Mouse (Mus musculus) myocyte (in vitro differentiated cells): ENCODE data around the gene 6430571L13Rik. TPM values are rescaled to one million over a fixed set of nuclear protein-coding genes. Genes with fewer than 3 reads are reported as not detected.

Experiments
- H3K27me3 ChIP-seq: one replicate; pipeline ENCODE4 v1.6.1; 2011; ENCODE audit not compliant: control insufficient read depth, insufficient read depth, insufficient read length
- H3K36me3 ChIP-seq: one replicate; pipeline ENCODE4 v1.6.1; 2011; ENCODE audit not compliant: control insufficient read depth, insufficient read depth
- H3K4me2 ChIP-seq: one replicate; pipeline ENCODE4 v1.6.1; 2011; ENCODE audit warnings: low read depth, control low read depth
- H3K4me3 ChIP-seq: one replicate; pipeline ENCODE4 v1.5.1; 2011; ENCODE audit warnings: mild to moderate bottlenecking, control low read depth, moderate library complexity
- H3K79me2 ChIP-seq: one replicate; pipeline ENCODE4 v1.6.1; 2011; ENCODE audit not compliant: control insufficient read depth, insufficient read depth
- H3ac ChIP-seq: one replicate; pipeline ENCODE4 v1.6.1; 2011; ENCODE audit not compliant: control insufficient read depth, insufficient read length
- CEBPB ChIP-seq: IDR thresholded peaks from 2 replicates; pipeline ENCODE4 v1.6.1; 2011; ENCODE audit warnings: mild to moderate bottlenecking, moderate library complexity; ENCODE audit not compliant: poor library complexity, insufficient read depth, severe bottlenecking
- E2F4 ChIP-seq: IDR thresholded peaks from one replicate; pipeline ENCODE4 v1.6.1; 2011; ENCODE audit warnings: mild to moderate bottlenecking, control low read depth, moderate library complexity; ENCODE audit not compliant: insufficient read depth
- MAX ChIP-seq: IDR thresholded peaks from one replicate; pipeline ENCODE4 v1.6.1; 2011; ENCODE audit warnings: low read depth, mild to moderate bottlenecking, control low read depth
- MYOD1 ChIP-seq, 3 experiments: IDR thresholded peaks; one replicate each; pipeline ENCODE4 v1.6.1; 2011; ENCODE audit warnings: control low read depth in 2 of 3, low read depth in 2 of 3, mild to moderate bottlenecking in 2 of 3, moderate library complexity in 1 of 3; ENCODE audit not compliant: insufficient read length in 2 of 3, control insufficient read depth in 1 of 3
- MYOG ChIP-seq, 3 experiments: IDR thresholded peaks; one replicate each; pipeline ENCODE4 v1.6.1; 2011; ENCODE audit warnings: control low read depth in 2 of 3, low read depth in 2 of 3, mild to moderate bottlenecking in 2 of 3; ENCODE audit not compliant: insufficient read length in 2 of 3, control insufficient read depth in 1 of 3, insufficient read depth in 1 of 3
- POLR2A ChIP-seq: IDR thresholded peaks from one replicate; pipeline ENCODE4 v1.6.1; 2011; ENCODE audit warnings: low read depth, mild to moderate bottlenecking, control low read depth, moderate library complexity; ENCODE audit not compliant: insufficient read length
- POLR2AphosphoS2 ChIP-seq: IDR thresholded peaks from one replicate; pipeline ENCODE4 v1.6.1; 2011; ENCODE audit warnings: low read depth, control low read depth; ENCODE audit not compliant: insufficient read length
- REST ChIP-seq: IDR thresholded peaks from one replicate; pipeline ENCODE4 v1.6.1; 2011; ENCODE audit warnings: mild to moderate bottlenecking, control low read depth, moderate library complexity; ENCODE audit not compliant: insufficient read depth, insufficient read length
- SRF ChIP-seq: IDR thresholded peaks from one replicate; pipeline ENCODE4 v1.6.1; 2011; ENCODE audit warnings: low read depth; ENCODE audit not compliant: control insufficient read depth, insufficient read length
- TCF12 ChIP-seq: IDR thresholded peaks from one replicate; pipeline ENCODE4 v1.6.1; 2011; ENCODE audit warnings: mild to moderate bottlenecking, control low read depth; ENCODE audit not compliant: poor library complexity, insufficient read depth, severe bottlenecking
- TCF3 ChIP-seq: IDR thresholded peaks from one replicate; pipeline ENCODE4 v1.6.1; 2011; ENCODE audit warnings: low read depth, control low read depth; ENCODE audit not compliant: insufficient read length
- USF1 ChIP-seq: IDR thresholded peaks from one replicate; pipeline ENCODE4 v1.6.1; 2011; ENCODE audit warnings: low read depth, mild to moderate bottlenecking, control low read depth, moderate library complexity
- polyA plus RNA-seq: library from polyadenylated mRNA; unstranded; fragments of >200 nt; fragmentation: generic; extraction: Trizol; gene quantifications from one replicate; pipeline ENCODE4 v1.2.1, GENCODE M21; 2012; ENCODE audit warnings: missing spikeins

6430571L13Rik gene
- polyA plus RNA-seq, 1 experiment, result 0.38 TPM

DNA sequence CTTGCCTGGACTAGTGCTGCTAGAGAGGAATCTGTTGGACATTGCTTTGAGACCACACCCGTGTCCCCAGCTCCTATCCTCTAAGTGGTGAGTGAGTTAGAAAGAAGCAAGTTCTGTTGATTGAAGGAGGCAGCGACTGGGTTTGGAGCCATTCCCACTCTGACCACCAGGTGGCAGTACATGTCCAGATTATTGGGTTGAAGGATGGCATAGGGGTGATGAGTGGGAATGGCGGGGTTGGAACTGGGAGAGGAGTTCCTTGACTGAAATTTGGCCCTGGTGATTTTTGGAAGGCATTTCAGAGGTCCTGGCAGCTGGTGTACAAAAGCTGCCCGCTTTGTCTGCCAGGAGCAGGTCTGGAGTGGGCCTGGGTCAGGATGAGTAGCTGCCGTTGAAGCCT is 17.2 kb downstream of the 6430571L13Rik start:
- peaks cover 52% of the 10 kb centered on the region for H3K27me3 ChIP-seq

DNA sequence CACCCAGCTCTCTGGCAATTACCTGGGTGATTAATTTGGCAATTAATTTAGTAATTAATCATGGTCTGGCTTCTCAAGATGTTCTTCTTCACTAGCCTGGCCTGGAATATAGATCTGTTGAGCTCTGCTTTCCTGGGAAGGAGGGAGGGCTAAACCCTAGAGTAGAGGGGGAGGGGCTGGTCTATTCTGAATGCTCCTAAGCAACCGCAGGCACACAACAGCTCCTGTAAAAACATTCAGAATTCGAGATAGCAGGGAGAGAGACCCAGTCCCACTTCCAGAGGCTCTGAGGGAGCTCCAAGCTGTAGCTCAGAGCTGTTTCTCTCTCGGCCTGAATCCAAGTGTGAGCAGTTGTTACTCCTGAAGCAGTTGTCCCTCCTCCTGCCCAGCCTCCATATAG is 20.6 kb downstream of the 6430571L13Rik start:
- Histone ChIP-seq H3ac (no peak overlapping the region), H3K27me3 (peaks cover 29% of the 10 kb centered on the region), H3K4me2 (no peak overlapping the region), H3K79me2 (no peaks in the 10 kb centered on the region), H3K4me3 (no peak overlapping the region), H3K36me3 (no peaks in the 10 kb centered on the region)
- no peak for TF ChIP-seq TCF3
- no peak for TF ChIP-seq REST
- TF ChIP-seq POLR2AphosphoS2, result no peak
- no peak for TF ChIP-seq SRF
- no peak for TF ChIP-seq POLR2A
- no peak for TF ChIP-seq TCF12
- TF ChIP-seq MYOD1 (IDR thresholded peaks at IDR 0.05; ENCODE audit: control insufficient read depth in 1 of 3, insufficient read length in 2 of 3, low read depth in 2 of 3), result no peak
- no peak for TF ChIP-seq CEBPB
- no peak for TF ChIP-seq USF1
- TF ChIP-seq MAX, result no peak
- TF ChIP-seq E2F4, result no peak
- no peak for TF ChIP-seq MYOG (IDR thresholded peaks at IDR 0.05; ENCODE audit: control insufficient read depth in 1 of 3, insufficient read depth in 1 of 3, insufficient read length in 2 of 3, low read depth in 2 of 3)

More for the DNA sequence above, 17.2 kb downstream of the 6430571L13Rik start:
- Histone ChIP-seq H3K4me2 (no peak overlapping the region), H3K4me3 (no peak overlapping the region), H3ac (no peak overlapping the region), H3K79me2 (no peaks in the 10 kb centered on the region), H3K36me3 (no peaks in the 10 kb centered on the region)
- TF ChIP-seq POLR2A (no peak), POLR2AphosphoS2 (no peak), E2F4 (no peak), REST (no peak), TCF3 (no peak), MAX (no peak), TCF12 (no peak), CEBPB (no peak), MYOD1 (IDR thresholded peaks at IDR 0.05; ENCODE audit: control insufficient read depth in 1 of 3, insufficient read length in 2 of 3, low read depth in 2 of 3) (no peak)

DNA sequence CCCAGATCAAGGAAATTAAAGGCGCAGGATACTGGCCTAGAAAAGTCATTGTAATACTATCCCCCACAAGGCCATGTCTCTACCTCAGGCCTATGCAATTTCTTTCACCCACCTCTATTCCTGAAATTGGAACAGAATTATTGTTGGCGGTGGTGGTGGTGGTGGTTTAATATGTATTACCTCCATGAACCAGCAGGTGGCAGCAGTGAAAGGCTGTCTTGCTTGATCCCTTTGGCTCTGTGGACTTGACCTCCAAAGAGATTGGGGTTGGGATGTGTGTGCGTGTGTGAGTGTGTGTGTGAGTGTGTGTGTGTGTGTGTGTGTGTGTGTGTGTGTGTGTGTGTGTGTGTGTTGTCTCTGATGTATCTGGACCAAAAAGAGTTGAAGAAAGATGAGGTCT is 26.2 kb downstream of the 6430571L13Rik start:
- TF ChIP-seq TCF3 (no peak), POLR2A (no peak), TCF12 (no peak)
- Histone ChIP-seq H3K27me3 (peaks cover 33% of the 10 kb centered on the region), H3ac (no peak overlapping the region)

DNA sequence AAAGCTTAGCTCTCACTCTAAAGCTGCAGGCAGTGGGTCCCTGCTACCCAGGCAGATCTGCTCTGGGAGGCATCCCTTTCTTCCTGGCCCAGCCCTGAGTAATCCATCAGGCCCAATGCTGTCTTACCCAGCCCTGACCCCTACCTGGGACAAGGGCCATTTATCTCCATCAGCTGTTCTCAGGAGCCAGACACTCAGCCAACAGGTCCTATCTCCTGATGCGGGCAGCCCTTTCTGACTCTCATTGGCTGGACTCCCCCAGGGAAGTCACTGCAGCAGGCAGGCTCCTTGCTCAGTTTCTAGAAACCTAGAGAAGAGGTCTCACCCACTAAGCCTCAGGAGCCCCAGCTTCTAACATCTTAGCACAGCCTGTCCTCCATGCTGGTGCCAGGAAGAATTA is 27.9 kb downstream of the 6430571L13Rik start:
- Histone ChIP-seq H3K79me2 (no peaks in the 10 kb centered on the region), H3K36me3 (no peaks in the 10 kb centered on the region), H3K27me3 (peaks cover 24% of the 10 kb centered on the region), H3ac (no peak overlapping the region), H3K4me2 (no peak overlapping the region), H3K4me3 (no peak overlapping the region)
- no peak for TF ChIP-seq POLR2A
- no peak for TF ChIP-seq REST
- TF ChIP-seq MAX, result no peak
- no peak for TF ChIP-seq MYOD1 (IDR thresholded peaks at IDR 0.05; ENCODE audit: control insufficient read depth in 1 of 3, insufficient read length in 2 of 3, low read depth in 2 of 3)
- no peak for TF ChIP-seq POLR2AphosphoS2
- no peak for TF ChIP-seq SRF
- no peak for TF ChIP-seq TCF12
- TF ChIP-seq E2F4, result no peak
- TF ChIP-seq TCF3, result no peak
- TF ChIP-seq CEBPB, result no peak
- TF ChIP-seq MYOG (IDR thresholded peaks at IDR 0.05; ENCODE audit: control insufficient read depth in 1 of 3, insufficient read depth in 1 of 3, insufficient read length in 2 of 3, low read depth in 2 of 3), result no peak
- TF ChIP-seq USF1, result no peak

More for the DNA sequence above, 26.2 kb downstream of the 6430571L13Rik start:
- H3K36me3 ChIP-seq, result no peaks in the 10 kb centered on the region
- H3K4me2 ChIP-seq, result no peak overlapping the region
- H3K79me2 ChIP-seq, result no peaks in the 10 kb centered on the region
- H3K4me3 ChIP-seq, result no peak overlapping the region

DNA sequence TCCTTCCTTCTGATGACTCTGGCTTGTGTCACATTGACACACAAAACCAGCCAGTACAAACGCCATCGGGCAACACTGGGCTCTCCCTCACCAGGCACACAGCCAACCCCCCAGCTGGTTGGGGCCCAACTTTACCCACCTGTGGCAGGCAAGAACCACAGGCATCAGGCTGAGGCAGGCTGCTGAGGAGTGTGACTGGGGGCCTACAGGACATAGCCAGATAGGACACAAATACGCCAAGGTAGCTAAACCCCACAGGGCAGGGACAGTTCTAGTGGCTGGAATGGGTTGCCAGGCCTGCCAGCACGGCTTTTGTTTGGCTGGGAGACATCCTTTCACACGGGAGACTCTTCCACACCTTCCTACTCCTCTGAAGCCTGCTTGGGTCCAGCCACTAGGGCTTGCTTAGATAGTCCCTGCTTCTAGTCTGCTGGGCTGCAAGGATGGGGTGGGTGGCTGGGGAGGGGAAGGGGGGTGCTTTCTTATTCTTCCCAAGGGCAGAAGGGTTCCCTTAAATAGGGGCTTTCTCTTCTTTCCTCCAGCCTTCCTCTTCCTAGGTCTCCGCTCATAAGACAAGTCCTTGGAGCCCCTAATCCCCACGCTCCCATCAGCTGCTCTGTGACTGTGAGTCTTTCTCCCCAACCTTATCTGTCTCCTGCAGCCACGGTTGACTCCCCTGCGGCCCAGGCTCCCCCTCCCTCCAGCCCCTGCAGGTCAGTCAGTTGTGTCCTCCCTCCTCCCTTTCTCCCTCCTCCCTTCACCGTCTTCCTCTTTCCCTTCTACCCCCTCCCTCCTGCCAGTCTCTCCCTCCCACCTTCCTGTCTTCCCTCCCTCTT is 29.1 kb downstream of the 6430571L13Rik start:
- Histone ChIP-seq H3K79me2 (no peaks in the 10 kb centered on the region), H3K36me3 (no peaks in the 10 kb centered on the region), H3K4me2 (no peak overlapping the region), H3K27me3 (peaks cover 30% of the 10 kb centered on the region), H3ac (no peak overlapping the region), H3K4me3 (no peak overlapping the region)
- no peak for TF ChIP-seq MAX
- TF ChIP-seq REST, result no peak
- TF ChIP-seq TCF3, result no peak
- no peak for TF ChIP-seq MYOD1 (IDR thresholded peaks at IDR 0.05; ENCODE audit: control insufficient read depth in 1 of 3, insufficient read length in 2 of 3, low read depth in 2 of 3)
- no peak for TF ChIP-seq POLR2A
- TF ChIP-seq USF1, result no peak
- TF ChIP-seq E2F4, result no peak
- TF ChIP-seq TCF12, result no peak
- TF ChIP-seq CEBPB, result no peak
- no peak for TF ChIP-seq MYOG (IDR thresholded peaks at IDR 0.05; ENCODE audit: control insufficient read depth in 1 of 3, insufficient read depth in 1 of 3, insufficient read length in 2 of 3, low read depth in 2 of 3)
- TF ChIP-seq POLR2AphosphoS2, result no peak
- no peak for TF ChIP-seq SRF
